Mouse (Mus musculus) liver, postnatal 0 days (tissue): ENCODE measurements around the gene Prkcb.

Experiments
- CTCF ChIP-seq: sonication (generic); IDR thresholded peaks from 2 replicates; pipeline ENCODE4 v1.5.1; 2016; ENCODE audit warnings: antibody characterized with exemption, low read depth
- EP300 ChIP-seq: IDR thresholded peaks from 2 replicates; pipeline ENCODE4 v1.6.1; 2016; ENCODE audit warnings: antibody characterized with exemption, low read depth, mild to moderate bottlenecking

DNA sequence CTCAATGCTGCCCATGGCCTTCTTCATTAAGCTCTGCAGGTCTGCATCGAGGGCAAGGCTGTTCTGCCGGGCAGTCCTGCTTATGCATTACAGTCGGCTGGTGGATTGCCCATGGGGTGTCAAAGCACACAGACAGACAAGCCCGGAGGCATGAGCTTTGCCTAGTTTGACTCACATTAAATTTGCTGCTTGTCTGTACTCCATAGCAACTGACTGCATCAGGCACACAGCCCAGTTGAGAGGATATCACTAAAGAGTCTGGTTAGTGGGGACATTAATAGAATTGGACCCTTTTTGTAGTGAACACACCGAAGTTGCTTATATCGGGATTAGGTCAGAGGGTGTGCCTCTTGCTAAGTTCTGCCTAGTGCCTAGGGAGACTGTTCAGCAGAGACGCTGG, 45.1 kb downstream of the Prkcb start:
- TF ChIP-seq EP300 (no peak), CTCF (no peak)
